In genomic region chr16:4647651-4648141, GRCm38 (mm10) we compare ENCODE assay signal across 7 mouse cellular contexts. TPM values are rescaled to one million over a fixed set of nuclear protein-coding genes. Genes with fewer than 3 reads are reported as not detected.
DNase-seq lines count a peak whose midpoint lies in the region.

No protein-coding gene starts in this region.

- peak; percentile 65 for DNase-seq in testis, postnatal 10 days (ENCODE audit: low spot score)
- no peak for DNase-seq in testis, postnatal 14 days (ENCODE audit: low spot score)
- DNase-seq in gastrocnemius, postnatal 25 days = peak; percentile 76
- peak; percentile 71 for DNase-seq in kidney, postnatal 10 days
- DNase-seq in cerebellum, adult 18-20 months = no peak
- DNase-seq in urinary bladder, postnatal 25 days (ENCODE audit: low spot score) = no peak
- no peak for DNase-seq in urinary bladder, postnatal 36 days (ENCODE audit: low spot score in 2 of 2)

RNA-seq across cellular contexts. Expression of gene Dnaja3, which starts 7.9 kb away (rescaled TPM):
- 10 to 100 TPM; 91.1 to 93.8 TPM for total RNA-seq in gastrocnemius, postnatal 25 days (2021)

RNA-seq across cellular contexts. Expression of gene Vasn, which starts 8.0 kb away (rescaled TPM):
- 1 to 10 TPM; 4.6 to 4.8 TPM for total RNA-seq in gastrocnemius, postnatal 25 days (2021)

RNA-seq across cellular contexts. Expression of gene Pam16, which starts 22.9 kb away (rescaled TPM):
- total RNA-seq in gastrocnemius, postnatal 25 days (2021) = 10 to 100 TPM; 87.2 to 90.6 TPM

RNA-seq across cellular contexts. Expression of gene Coro7, which starts 31.9 kb away (rescaled TPM):
- total RNA-seq in gastrocnemius, postnatal 25 days (2021) = 10 to 100 TPM; 12.9 to 19.0 TPM

RNA-seq across cellular contexts. Expression of gene Glis2, which starts 53.2 kb away (rescaled TPM):
- total RNA-seq in gastrocnemius, postnatal 25 days (2021) = 1 to 10 TPM; 7.0 to 7.1 TPM

Comparison
In these comparisons a context has a peak if more than half of its experiments do, and no peak if none do; other contexts are left out.
1. DNase-seq: peak in testis, postnatal 10 days (single experiment), gastrocnemius, postnatal 25 days (single experiment) and kidney, postnatal 10 days (single experiment); none in testis, postnatal 14 days (single experiment), cerebellum, adult 18-20 months (0 of 2), urinary bladder, postnatal 25 days (single experiment) and urinary bladder, postnatal 36 days (0 of 2).